In genomic region chr17:9235141-9235571, GRCm38 (mm10) we compare ENCODE assay signal across 11 mouse cellular contexts.
DNase-seq lines count a peak whose midpoint lies in the region; ATAC-seq and TF ChIP-seq lines count a peak whose summit lies in the region.
"Had no signal": no experiment of that assay in that cellular context is flagged by ENCODE, and none has a peak within 500 bp of the region (broad histone marks: within the 10 kb centered on the region; RNA-seq: fewer than 3 reads in every experiment).

No protein-coding gene starts in this region.

- TF ChIP-seq CTCF in hindbrain, postnatal 0 days (IDR thresholded peaks at IDR 0.05; ENCODE audit: low read depth) = no peak

- 0 out of 2 replicates have a peak, but pooled peaks cover 4% of the 10 kb centered on the region for H3K4me1 ChIP-seq in hindbrain, postnatal 0 days (ENCODE audit: insufficient read depth, low read length)
- no peaks in the 10 kb centered on the region for H3K4me1 ChIP-seq in hindbrain, embryonic 13.5 days (replicated peaks)
- H3K4me1 ChIP-seq: megakaryocyte, embryonic 14.5 days had no signal

- H3K36me3 ChIP-seq in hindbrain, postnatal 0 days (ENCODE audit: insufficient read depth, low read length) = no peaks in the 10 kb centered on the region
- H3K36me3 ChIP-seq in hindbrain, embryonic 13.5 days = no peaks in the 10 kb centered on the region

- no peak overlapping the region for H3K27ac ChIP-seq in hindbrain, postnatal 0 days
- H3K27ac ChIP-seq in hindbrain, embryonic 13.5 days = no peak overlapping the region

- H3K9ac ChIP-seq in hindbrain, postnatal 0 days (replicated peaks; ENCODE audit: low read length) = no peak overlapping the region
- no peak overlapping the region for H3K9ac ChIP-seq in hindbrain, embryonic 13.5 days
- H3K9ac ChIP-seq: liver, postnatal 0 days had no signal

- no peak overlapping the region for H3K4me3 ChIP-seq in hindbrain, postnatal 0 days (ENCODE audit: low read length)
- H3K4me3 ChIP-seq in hindbrain, embryonic 13.5 days = no peak overlapping the region
- H3K4me3 ChIP-seq: megakaryocyte, embryonic 14.5 days had no signal

- H3K9me3 ChIP-seq in hindbrain, postnatal 0 days (ENCODE audit: low read length) = no peaks in the 10 kb centered on the region
- H3K9me3 ChIP-seq in hindbrain, embryonic 13.5 days = no peaks in the 10 kb centered on the region
- H3K9me3 ChIP-seq: megakaryocyte, embryonic 14.5 days had no signal

- H3K4me2 ChIP-seq in hindbrain, postnatal 0 days (ENCODE audit: low read depth, low read length) = no peak overlapping the region
- no peak overlapping the region for H3K4me2 ChIP-seq in hindbrain, embryonic 13.5 days

- no peaks in the 10 kb centered on the region for H3K27me3 ChIP-seq in hindbrain, postnatal 0 days (ENCODE audit: insufficient read depth, low read length)
- H3K27me3 ChIP-seq in hindbrain, embryonic 13.5 days = no peaks in the 10 kb centered on the region
- H3K27me3 ChIP-seq: megakaryocyte, embryonic 14.5 days had no signal

- DNase-seq in hindbrain, postnatal 0 days (ENCODE audit: low spot score) = peak; percentile 6
- peak; percentile 35 to 45 for DNase-seq in cerebellum, postnatal 25 days
- peak; percentile 86 for DNase-seq in layer of hippocampus, adult 9-11 months
- DNase-seq in right cerebral cortex, postnatal 10 days (ENCODE audit: low spot score in 2 of 2) = peak; percentile 32 to 54
- DNase-seq in lung, adult 18-20 months = no peak
- DNase-seq in adipocyte (ENCODE audit: low spot score) = no peak
- no peak for DNase-seq in c-Kit-positive CD71-positive TER-119-positive erythroid progenitor cells, embryonic 14.5 days (ENCODE audit: low spot score)
- DNase-seq: adrenal gland, adult 8-10 months; liver, postnatal 0 days had no signal

- WGBS in hindbrain, postnatal 0 days = 66% methylated on average over 6 of the region's 6 CpGs
- WGBS in hindbrain, embryonic 13.5 days = 76% methylated on average over 6 of the region's 6 CpGs

- ATAC-seq in hindbrain, postnatal 0 days = no peak
- ATAC-seq in hindbrain, embryonic 13.5 days (ENCODE audit: low FRiP score) = no peak
- ATAC-seq: liver, postnatal 0 days had no signal

Comparison
In these comparisons a context has a peak if more than half of its experiments do, and no peak if none do; other contexts are left out.
1. DNase-seq: peak in hindbrain, postnatal 0 days (single experiment), cerebellum, postnatal 25 days (2 of 2), layer of hippocampus, adult 9-11 months (single experiment) and right cerebral cortex, postnatal 10 days (2 of 2); none in lung, adult 18-20 months (0 of 2), adipocyte (single experiment) and c-Kit-positive CD71-positive TER-119-positive erythroid progenitor cells, embryonic 14.5 days (single experiment).